Mouse (Mus musculus) liver, embryonic 14.5 days (tissue): ENCODE results near the gene Chst11. TPM values are rescaled to one million over a fixed set of nuclear protein-coding genes. Genes with fewer than 3 reads are reported as not detected.
A peak's percentile ranks its signal among the peaks of the same experiment; 100 is the strongest.

Experiments used
- ATAC-seq: fragments of 200-750 bp; cut with Nextera tagmentation; 2 replicates; pipeline ENCODE4 v1.8.0; 2017; ENCODE audit warnings: moderate number of reproducible peaks, mild to moderate bottlenecking, moderate library complexity; ENCODE audit not compliant: insufficient read depth
- DNase-seq, 3 experiments: peaks; one replicate each; pipeline ENCODE4 v3.0.0-alpha.2; 2012 to 2013; ENCODE audit warnings: low read depth in 3 of 3, low spot score in 3 of 3
- H3K27ac ChIP-seq: fragments of 300-500 bp; sonication (generic); 2 replicates; pipeline ENCODE4 v1.5.1; 2014; ENCODE audit warnings: moderate library complexity, mild to moderate bottlenecking, control low read depth, inconsistent platforms
- H3K27me3 ChIP-seq: fragments of 300-500 bp; sonication (generic); 2 replicates; pipeline ENCODE4 v1.6.1; 2014; ENCODE audit warnings: mild to moderate bottlenecking, low read length, moderate library complexity; ENCODE audit not compliant: control insufficient read depth, insufficient read depth
- H3K36me3 ChIP-seq: fragments of 300-500 bp; sonication (generic); replicated peaks from 2 replicates; pipeline ENCODE4 v1.6.1; 2014; ENCODE audit warnings: low read depth; ENCODE audit not compliant: control insufficient read depth, insufficient read depth
- H3K4me1 ChIP-seq, 2 experiments: fragments of 200-500 bp in 1 of 2; fragments of 300-500 bp in 1 of 2; sonication (generic) in 1 of 2; replicated peaks; 2 replicates each; pipeline ENCODE4 v1.6.1; 2012 to 2014; ENCODE audit warnings: antibody characterized with exemption in 1 of 2, inconsistent platforms in 1 of 2, low read length in 1 of 2; ENCODE audit not compliant: control insufficient read depth in 2 of 2, insufficient read depth in 2 of 2
- H3K4me2 ChIP-seq: fragments of 300-500 bp; sonication (generic); 2 replicates; pipeline ENCODE4 v1.6.1; 2014; ENCODE audit warnings: low read depth, mild to moderate bottlenecking, control low read depth, moderate library complexity
- H3K4me3 ChIP-seq, 2 experiments: fragments of 200-500 bp in 1 of 2; fragments of 300-500 bp in 1 of 2; sonication (generic) in 1 of 2; 2 replicates each; pipeline ENCODE4 v1.5.1; 2012 to 2014; ENCODE audit warnings: low read depth in 2 of 2, low read length in 2 of 2, mild to moderate bottlenecking in 2 of 2, control low read depth in 1 of 2, inconsistent platforms in 1 of 2, moderate library complexity in 1 of 2; ENCODE audit not compliant: insufficient read depth in 1 of 2
- H3K9ac ChIP-seq: fragments of 300-500 bp; sonication (generic); replicated peaks from 2 replicates; pipeline ENCODE4 v1.6.1; 2014; ENCODE audit warnings: mild to moderate bottlenecking, control low read depth, moderate library complexity
- H3K9me3 ChIP-seq: fragments of 300-500 bp; sonication (generic); 2 replicates; pipeline ENCODE4 v1.6.1; 2016; ENCODE audit warnings: low read length, mixed read lengths; ENCODE audit not compliant: control insufficient read depth
- CTCF ChIP-seq: IDR thresholded peaks from 2 replicates; pipeline ENCODE4 v1.5.1; 2016; ENCODE audit warnings: antibody characterized with exemption, low read depth, control low read depth
- EP300 ChIP-seq: IDR thresholded peaks from 2 replicates; pipeline ENCODE4 v1.6.1; 2016; ENCODE audit warnings: antibody characterized with exemption, low read depth
- WGBS: fragments of 180-500 bp; shearing (Covaris S2); extraction: QIAGEN DNeasy Blood & Tissue Kit; methylation state at CpG from one replicate; pipeline ENCODE4 v1.1.7; 2014; ENCODE audit not compliant: insufficient replicate concordance; 5-methylcytosine and 5-hydroxymethylcytosine counted together
- polyA plus RNA-seq, 2 experiments: library from polyadenylated mRNA; depleted of rRNA in 1 of 2; stranded (reverse) in 1 of 2; unstranded in 1 of 2; fragments of >200 nt; fragmentation: Nextera tagmentation in 1 of 2; extraction: Ambion mirVana in 1 of 2; gene quantifications; 2 replicates each; pipeline versions ENCODE4 v1.2.1 to v1.2.3; 2012 to 2014

Gene Chst11
- polyA plus RNA-seq, 2 experiments = 1.8 to 5.2 TPM

- Histone ChIP-seq H3K27me3 (no peaks in the 10 kb centered on the region), H3K4me1 (no peaks in the 10 kb centered on the region; a peak in 1 of 4 replicates), H3K27ac (no peak overlapping the region), H3K9me3 (no peaks in the 10 kb centered on the region), H3K9ac (no peak overlapping the region), H3K4me2 (no peak overlapping the region), H3K36me3 (no peaks in the 10 kb centered on the region), H3K4me3 (no peak overlapping the region)
- TF ChIP-seq CTCF (no peak), EP300 (no peak)
- DNase-seq = no peak
- ATAC-seq = no peak
- 32% methylated on average over 3 of the region's 3 CpGs for WGBS
Observed at GRCm38 (mm10) chr10:83233967-83234366, 248.7 kb downstream of the Chst11 start.

DNA sequence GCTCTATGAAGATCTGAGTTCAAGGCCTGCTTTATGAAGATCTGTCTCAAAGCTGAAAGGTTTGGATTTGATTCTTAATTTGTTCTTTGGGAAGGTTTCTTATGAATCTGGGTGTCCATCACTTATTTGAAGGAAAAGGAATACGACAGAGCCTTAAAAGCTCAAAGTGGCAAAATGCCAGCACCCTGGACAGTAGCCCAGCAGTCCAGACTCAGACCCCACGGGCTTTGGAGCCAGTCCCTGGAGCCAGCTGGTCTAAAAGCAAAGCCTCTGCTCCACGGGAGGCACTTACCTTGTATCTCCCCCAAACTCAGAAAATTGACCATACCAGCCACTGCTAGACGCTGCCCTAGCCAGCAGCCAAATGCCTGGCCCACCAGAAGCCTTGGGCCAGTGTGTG lies 249.1 kb downstream of the Chst11 start:
- Histone ChIP-seq H3K27me3 (no peaks in the 10 kb centered on the region), H3K4me3 (no peak overlapping the region), H3K9me3 (no peaks in the 10 kb centered on the region), H3K36me3 (no peaks in the 10 kb centered on the region), H3K4me2 (no peak overlapping the region), H3K27ac (no peak overlapping the region), H3K9ac (no peak overlapping the region), H3K4me1 (no peaks in the 10 kb centered on the region; a peak in 1 of 4 replicates)
- DNase-seq (no peak), ATAC-seq (no peak)
- 43% methylated on average over 4 of the region's 4 CpGs for WGBS
- TF ChIP-seq CTCF = no peak
- no peak for TF ChIP-seq EP300

DNA sequence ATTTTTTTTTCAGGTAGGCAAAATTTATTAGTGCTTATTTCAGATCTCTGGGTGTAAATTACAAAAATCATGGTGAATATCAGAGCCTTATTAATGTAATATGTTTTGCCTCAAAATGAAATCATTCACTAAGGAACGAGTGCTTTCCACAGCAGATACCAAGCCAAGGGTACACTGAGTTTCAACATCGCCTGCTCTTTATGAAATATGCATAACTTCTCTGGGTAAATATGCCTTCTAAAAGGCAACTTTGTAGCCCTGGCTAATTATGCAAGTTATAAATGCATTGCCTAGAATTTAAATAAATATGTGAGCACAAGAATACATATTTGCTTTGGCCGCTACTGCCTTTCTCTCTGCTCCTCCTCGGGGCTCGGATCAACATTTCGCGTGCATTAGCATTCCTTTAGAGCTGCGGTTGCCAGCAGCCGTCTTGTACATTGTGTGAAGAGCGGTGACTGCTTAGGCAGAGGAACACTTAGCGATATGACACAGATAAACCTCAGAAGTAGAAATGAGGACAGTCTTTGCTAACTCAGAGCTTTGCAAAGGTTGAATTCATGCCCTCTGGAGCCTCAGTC lies 256.9 kb downstream of the Chst11 start:
- H3K27me3 ChIP-seq = no peaks in the 10 kb centered on the region
- H3K9ac ChIP-seq = no peak overlapping the region
- H3K27ac ChIP-seq = no peak overlapping the region
- H3K4me2 ChIP-seq = no peak overlapping the region
- TF ChIP-seq EP300 = no peak
- no peak for TF ChIP-seq CTCF
- H3K4me1 ChIP-seq = no peaks in the 10 kb centered on the region; a peak in 1 of 4 replicates
- H3K36me3 ChIP-seq = no peaks in the 10 kb centered on the region
- ATAC-seq = no peak
- 64% methylated on average over 11 of the region's 11 CpGs for WGBS
- H3K4me3 ChIP-seq = no peak overlapping the region
- no peak for DNase-seq
- H3K9me3 ChIP-seq = no peaks in the 10 kb centered on the region

DNA sequence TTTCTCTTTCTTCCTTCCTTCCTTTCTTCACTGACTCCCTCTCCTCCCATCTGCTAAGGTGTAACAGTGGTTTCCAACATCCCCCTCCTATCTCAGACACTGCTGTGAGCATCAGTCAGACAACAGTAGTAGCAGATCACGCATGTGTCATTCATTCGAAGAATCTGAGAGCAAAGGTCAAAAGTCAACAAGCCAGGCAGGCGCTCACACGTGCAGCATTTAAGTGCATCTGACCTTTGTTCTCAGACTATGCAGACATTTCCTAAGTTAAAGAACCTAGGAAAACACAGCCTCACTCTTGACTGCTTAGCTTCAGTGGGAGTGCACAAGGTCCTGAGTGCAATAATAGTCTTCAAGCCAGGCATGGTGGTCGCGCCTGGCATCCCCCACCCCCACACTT lies 258.8 kb downstream of the Chst11 start:
- ATAC-seq (no peak), DNase-seq (peak in 1 of 3 experiments; percentile 9)
- no peaks in the 10 kb centered on the region for H3K27me3 ChIP-seq
- no peaks in the 10 kb centered on the region for H3K36me3 ChIP-seq
- 70% methylated on average over 6 of the region's 6 CpGs for WGBS
- H3K27ac ChIP-seq = no peak overlapping the region
- no peak overlapping the region for H3K4me3 ChIP-seq
- H3K9ac ChIP-seq = no peak overlapping the region
- H3K4me1 ChIP-seq = no peaks in the 10 kb centered on the region; a peak in 1 of 4 replicates
- no peaks in the 10 kb centered on the region for H3K9me3 ChIP-seq
- no peak for TF ChIP-seq EP300
- TF ChIP-seq CTCF = no peak
- no peak overlapping the region for H3K4me2 ChIP-seq

Other genes with a start within 250 kb of the Chst11 start
- 14.4 and 22.0 TPM in 2 replicates for gene Nfyb, start 221.4 kb upstream of the Chst11 start, polyA plus RNA-seq (2012; rRNA removed)
- 31.9 and 32.4 TPM in 2 replicates for gene Nfyb, start 221.4 kb upstream of the Chst11 start, polyA plus RNA-seq (2014; fragmentation: Nextera tagmentation; extraction: Ambion mirVana)
- gene Txnrd1, start 151.5 kb upstream of the Chst11 start, polyA plus RNA-seq (2012; rRNA removed) = 23.5 and 33.6 TPM in 2 replicates
- gene Txnrd1, start 151.5 kb upstream of the Chst11 start, polyA plus RNA-seq (2014; fragmentation: Nextera tagmentation; extraction: Ambion mirVana) = 44.6 and 53.1 TPM in 2 replicates
- gene Eid3, start 118.9 kb upstream of the Chst11 start, polyA plus RNA-seq (2012; rRNA removed) = 0.17 and 0.33 TPM in 2 replicates
- 0.10 TPM in 1 of 2 replicates, not detected in the other for gene Eid3, start 118.9 kb upstream of the Chst11 start, polyA plus RNA-seq (2014; fragmentation: Nextera tagmentation; extraction: Ambion mirVana)